Mouse (Mus musculus): ENCODE data around the gene Ankrd13b.

DNA sequence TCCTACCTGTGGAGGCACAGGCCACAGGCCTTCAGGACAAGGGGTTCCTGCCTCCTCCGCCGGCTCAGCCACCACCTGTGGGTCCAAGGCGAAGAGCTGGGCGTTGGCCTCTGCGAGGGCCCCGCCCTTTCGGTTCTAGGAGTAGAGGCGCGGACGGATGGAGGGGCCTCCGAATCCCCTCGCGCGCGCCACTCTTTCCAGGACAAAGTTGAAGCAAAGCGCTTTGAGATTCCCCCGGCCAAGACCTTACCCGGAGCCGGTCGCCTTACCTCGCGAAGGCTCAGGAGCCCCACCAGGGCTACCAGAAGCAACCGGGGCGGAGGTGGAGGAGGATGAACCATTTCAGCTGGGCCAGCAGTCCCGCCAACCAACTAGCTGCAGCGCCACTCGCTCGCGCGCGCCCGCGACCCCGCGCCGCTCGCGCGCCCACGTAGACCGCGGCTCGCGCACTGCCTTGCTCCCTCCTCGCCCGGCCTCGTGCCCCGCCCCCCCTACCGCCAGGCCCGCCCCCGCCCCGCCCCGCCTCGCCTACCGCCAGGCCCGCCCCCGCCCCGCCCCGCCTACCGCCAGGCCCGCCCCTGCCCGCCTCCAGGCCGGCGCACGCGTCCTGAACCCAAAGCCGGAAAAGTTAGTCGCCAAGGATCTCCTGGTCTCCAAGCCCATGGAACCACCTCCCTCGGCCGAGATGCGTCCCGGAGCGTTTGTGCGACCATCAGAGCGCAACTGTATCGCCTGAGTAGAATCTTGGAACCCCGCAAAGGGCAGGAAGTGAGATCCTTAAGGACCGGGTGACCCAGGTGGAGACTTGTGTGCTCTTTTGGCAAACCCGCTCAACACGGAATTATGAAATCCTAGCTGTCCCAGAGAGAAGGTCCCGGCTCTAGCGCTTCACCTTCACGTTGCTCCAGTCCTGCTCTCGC is 23.7 kb upstream of the Ankrd13b start:
- peak; percentile 30 for TF ChIP-seq CTCF (IDR thresholded peaks at IDR 0.05)
- peak; percentile 96 for TF ChIP-seq POLR2A (IDR thresholded peaks at IDR 0.05; ENCODE audit: insufficient read depth, low read depth, low read length)
